Mouse (Mus musculus) E14TG2a.4 (cell line): ENCODE measurements at regions not wholly inside any gene's neighbourhood (a gene's known extent, or its start where the extent isn't known, plus 50 kb on each side); places are given as distances from the start of the nearest gene placed in this dataset.
A peak's percentile ranks its signal among the peaks of the same experiment; 100 is the strongest.

Experiments used
- CTCF ChIP-seq: conservative IDR thresholded peaks from 2 replicates; pipeline ENCODE4 v1.5.1; 2014; ENCODE audit warnings: low read length
- NANOG ChIP-seq: IDR thresholded peaks from 2 replicates; pipeline ENCODE4 v1.6.1; 2014; ENCODE audit warnings: borderline replicate concordance, low read length, mixed read lengths
- POU5F1 ChIP-seq: IDR thresholded peaks from 2 replicates; pipeline ENCODE4 v1.6.1; 2014; ENCODE audit warnings: low read length, borderline replicate concordance

DNA sequence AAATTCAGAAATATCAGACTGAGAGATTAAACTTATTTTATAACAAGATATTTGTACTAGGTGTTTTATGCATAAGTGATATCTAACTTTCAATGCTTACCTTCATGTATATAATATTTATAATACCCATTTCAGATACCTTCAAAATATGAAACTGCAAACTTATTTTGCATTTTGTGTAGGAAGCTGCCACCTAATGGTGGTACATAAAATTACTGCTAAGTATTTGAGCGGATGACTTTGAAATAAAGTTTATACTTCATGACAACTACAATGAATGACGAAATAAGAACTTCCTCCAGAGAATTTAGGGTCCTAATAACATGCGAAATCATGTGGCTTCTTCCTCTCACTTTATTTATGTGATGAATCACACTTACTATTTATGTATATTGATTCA is 1498.6 kb upstream of the Cdh9 start:
- 0 out of 2 replicates have a peak, but pooled peaks have one; percentile 6 for TF ChIP-seq CTCF
- TF ChIP-seq NANOG = no peak
- no peak for TF ChIP-seq POU5F1
